Mouse (Mus musculus) bone marrow, adult 2 months (tissue): ENCODE measurements at regions not wholly inside any gene's neighbourhood (a gene's known extent, or its start where the extent isn't known, plus 50 kb on each side); places are given as distances from the start of the nearest gene placed in this dataset.

ENCODE experiments used
- CTCF ChIP-seq: fragments of 200-500 bp; IDR thresholded peaks from 2 replicates; pipeline ENCODE4 v1.5.1; 2011; ENCODE audit warnings: low read length, control low read depth; ENCODE audit not compliant: control insufficient read depth, insufficient read depth
- POLR2A ChIP-seq: fragments of 200-500 bp; IDR thresholded peaks from 2 replicates; pipeline ENCODE4 v1.6.1; 2011; ENCODE audit warnings: low read depth, mild to moderate bottlenecking, control low read depth, low read length, borderline replicate concordance; ENCODE audit not compliant: control insufficient read depth

DNA sequence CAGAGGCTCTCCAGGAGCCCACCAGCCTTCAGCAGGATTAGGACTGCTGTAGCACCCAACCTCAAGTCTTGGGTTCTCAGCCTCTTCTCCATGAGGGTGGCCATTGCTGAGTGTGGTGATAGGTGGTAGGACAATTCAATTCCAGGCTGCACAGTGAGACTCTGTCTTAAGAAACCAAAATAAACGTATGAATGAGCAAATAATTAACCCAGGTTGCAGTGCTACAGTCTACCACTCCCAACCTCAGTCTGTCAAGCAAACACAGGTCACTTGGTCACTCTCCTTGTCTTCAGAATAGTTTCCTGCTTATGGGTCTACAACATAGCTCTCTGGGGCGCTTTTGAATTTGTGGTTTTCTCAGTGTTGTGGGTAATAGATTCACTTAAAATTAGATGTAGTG, 499.8 kb downstream of the Cdh26 start:
- TF ChIP-seq POLR2A = no peak
- TF ChIP-seq CTCF = no peak
